Comparison of ENCODE assay signal across 8 mouse cellular contexts in genomic region chr5:150593756-150594648, GRCm38 (mm10). TPM values are rescaled to one million over a fixed set of nuclear protein-coding genes. Genes with fewer than 3 reads are reported as not detected.
A peak's percentile ranks its signal among the peaks of the same experiment; 100 is the strongest.
DNase-seq lines count a peak whose midpoint lies in the region; ATAC-seq and TF ChIP-seq lines count a peak whose summit lies in the region.

No protein-coding gene starts in this region.

- H3K9me3 ChIP-seq in CH12.LX (replicated peaks; ENCODE audit: low read length) = peaks cover 3% of the 10 kb centered on the region
- no peaks in the 10 kb centered on the region for H3K9me3 ChIP-seq in forebrain, embryonic 14.5 days (replicated peaks; ENCODE audit: control insufficient read depth, low read length)
- H3K9me3 ChIP-seq in lung, embryonic 15.5 days = no peaks in the 10 kb centered on the region

- peak; percentile 51 for DNase-seq in CH12.LX (ENCODE audit: extremely low read depth)
- DNase-seq in brain, embryonic 14.5 days (ENCODE audit: low read depth) = peak; percentile 52
- peak; percentile 49 for DNase-seq in forebrain, embryonic 14.5 days (ENCODE audit: low spot score)
- peak; percentile 16 for DNase-seq in heart, postnatal 25 days (ENCODE audit: low spot score)
- DNase-seq in layer of hippocampus, adult 2 months (ENCODE audit: low spot score in 2 of 2) = peak; percentile 62 to 66
- peak; percentile 44 for DNase-seq in ovary, adult 18-20 months (ENCODE audit: low spot score)
- DNase-seq in thymus, postnatal 0 days (ENCODE audit: low spot score) = peak; percentile 62

- intact Hi-C loops in heart, postnatal 25 days (cut with DNase I) = no loop called here

- TF ChIP-seq EP300 in CH12.LX (IDR thresholded peaks at IDR 0.05; ENCODE audit: low read length) = no peak

- H3K4me2 ChIP-seq in CH12.LX (ENCODE audit: insufficient read depth, low read depth, poor library complexity, severe bottlenecking) = peak overlapping the region; percentile 68
- peak overlapping the region; percentile 98 for H3K4me2 ChIP-seq in forebrain, embryonic 14.5 days (ENCODE audit: low read length)
- H3K4me2 ChIP-seq in lung, embryonic 15.5 days = peak overlapping the region; percentile 98

- H3K9ac ChIP-seq in CH12.LX (ENCODE audit: insufficient read depth, low read depth) = peak overlapping the region; percentile 85
- peak overlapping the region; percentile 72 for H3K9ac ChIP-seq in forebrain, embryonic 14.5 days (ENCODE audit: low read length)
- peak overlapping the region; percentile 69 for H3K9ac ChIP-seq in lung, embryonic 15.5 days

- peak overlapping the region; percentile 81 to 95 (median 87) for H3K4me3 ChIP-seq in CH12.LX (replicated peaks in 1 of 3; ENCODE audit: low read depth in 2 of 3, low read length in 2 of 3, poor library complexity in 1 of 3)
- H3K4me3 ChIP-seq in forebrain, embryonic 14.5 days (ENCODE audit: low read depth, low read length) = peak overlapping the region; percentile 73
- H3K4me3 ChIP-seq in layer of hippocampus, adult 2 months = peak overlapping the region; percentile 83
- H3K4me3 ChIP-seq in lung, embryonic 15.5 days = peak overlapping the region; percentile 91

- under 1% methylated on average over 94 of the region's 102 CpGs for whole genome bisulfite sequencing in forebrain, embryonic 14.5 days
- under 1% methylated on average over 88 of the region's 102 CpGs for WGBS in lung, embryonic 15.5 days

- peak overlapping the region; percentile 92 for H3K27ac ChIP-seq in CH12.LX (ENCODE audit: insufficient read depth, low read depth)
- H3K27ac ChIP-seq in forebrain, embryonic 14.5 days (ENCODE audit: low read depth, low read length) = no peak overlapping the region
- H3K27ac ChIP-seq in layer of hippocampus, adult 2 months = peak overlapping the region; percentile 97
- H3K27ac ChIP-seq in lung, embryonic 15.5 days = no peak overlapping the region

- in situ Hi-C loops in CH12.LX (cut with MboI; ENCODE audit: low pct_ligation_motif_present, low pct_unique_long_range_greater_than_20kb, low sequenced_read_pairs) = no loop called here

- dilution Hi-C loops in CH12.LX (cut with MboI; ENCODE audit: extremely low pct_ligation_motif_present, extremely low pct_unique_long_range_greater_than_20kb, low sequenced_read_pairs) = no loop called here

- no peaks in the 10 kb centered on the region for H3K27me3 ChIP-seq in CH12.LX (replicated peaks)
- 0 out of 2 replicates have a peak, but pooled peaks cover 3% of the 10 kb centered on the region for H3K27me3 ChIP-seq in forebrain, embryonic 14.5 days (replicated peaks; ENCODE audit: control insufficient read depth, insufficient read depth, low read length)
- peaks cover 21% of the 10 kb centered on the region; the same call in 1 of the 2 replicates for H3K27me3 ChIP-seq in lung, embryonic 15.5 days

- H3K36me3 ChIP-seq in CH12.LX (replicated peaks in 1 of 2; ENCODE audit: control insufficient read depth in 1 of 2, insufficient read depth in 1 of 2, low read length in 1 of 2) = peaks cover 0 to 20% of the 10 kb centered on the region in 2 experiments
- H3K36me3 ChIP-seq in forebrain, embryonic 14.5 days (ENCODE audit: control insufficient read depth, insufficient read depth, low read length) = no peaks in the 10 kb centered on the region
- no peaks in the 10 kb centered on the region for H3K36me3 ChIP-seq in lung, embryonic 15.5 days

- no peak for TF ChIP-seq CTCF in CH12.LX (conservative IDR thresholded peaks at IDR 0.05 in 1 of 2, IDR thresholded peaks at IDR 0.05 in 1 of 2; ENCODE audit: low read depth in 2 of 2, low read length in 2 of 2)
- no peak for TF ChIP-seq CTCF in brain, embryonic 14.5 days (IDR thresholded peaks at IDR 0.05; ENCODE audit: borderline replicate concordance, extremely low read depth, insufficient read depth, insufficient read length)
- TF ChIP-seq CTCF in layer of hippocampus, adult 2 months (conservative IDR thresholded peaks at IDR 0.05) = no peak

- H3K4me1 ChIP-seq in CH12.LX (ENCODE audit: control insufficient read depth in 1 of 2, insufficient read depth in 2 of 2) = peaks cover 10 to 47% of the 10 kb centered on the region in 2 experiments
- H3K4me1 ChIP-seq in forebrain, embryonic 14.5 days (ENCODE audit: control insufficient read depth, insufficient read depth, low read length) = peaks cover 3% of the 10 kb centered on the region
- peaks cover 12% of the 10 kb centered on the region for H3K4me1 ChIP-seq in lung, embryonic 15.5 days

- no peak; the same call in 1 of the 2 replicates for TF ChIP-seq POLR2A in CH12.LX (IDR thresholded peaks at IDR 0.05; ENCODE audit: low read depth, low read length)
- no peak for TF ChIP-seq POLR2A in brain, embryonic 14.5 days (IDR thresholded peaks at IDR 0.05; ENCODE audit: borderline replicate concordance, extremely low read depth, insufficient read depth, insufficient read length, poor library complexity, severe bottlenecking)

- peak; percentile 84 for ATAC-seq in forebrain, embryonic 14.5 days
- ATAC-seq in lung, embryonic 15.5 days (ENCODE audit: borderline replicate concordance, extremely low read depth, low FRiP score, low TSS enrichment) = peak; percentile 77

- H3K79me2 ChIP-seq in CH12.LX (replicated peaks; ENCODE audit: control insufficient read depth, extremely low read depth, insufficient read depth, poor library complexity, severe bottlenecking) = peaks cover 15% of the 10 kb centered on the region

- no peak for TF ChIP-seq RAD21 in CH12.LX (IDR thresholded peaks at IDR 0.05; ENCODE audit: low read depth, low read length)

TF ChIP-seq in CH12.LX, 34 proteins besides CTCF, POLR2A, EP300 and RAD21 (continues in another document):
- TF ChIP-seq ZNF384 (IDR thresholded peaks at IDR 0.05; ENCODE audit: low read depth, low read length) = no peak
- no peak for TF ChIP-seq KAT2A (IDR thresholded peaks at IDR 0.05; ENCODE audit: insufficient replicate concordance, low read length)
- TF ChIP-seq RCOR1 (conservative IDR thresholded peaks at IDR 0.05; ENCODE audit: low read depth, low read length) = no peak
- peak; percentile 71 for TF ChIP-seq SIN3A (IDR thresholded peaks at IDR 0.05; ENCODE audit: low read length)
- no peak for TF ChIP-seq MEF2A (IDR thresholded peaks at IDR 0.05; ENCODE audit: borderline replicate concordance, low read depth, low read length)
- 0 out of 2 replicates have a peak, but pooled peaks have one; percentile 23 for TF ChIP-seq TCF12 (IDR thresholded peaks at IDR 0.05; ENCODE audit: low read depth, low read length)
- no peak for TF ChIP-seq POLR2AphosphoS2 (IDR thresholded peaks at IDR 0.05; ENCODE audit: low read depth, low read length)
- no peak for TF ChIP-seq E2F4 (IDR thresholded peaks at IDR 0.05; ENCODE audit: insufficient replicate concordance, low read depth, low read length)
- TF ChIP-seq IRF4 (IDR thresholded peaks at IDR 0.05; ENCODE audit: low read depth, low read length) = no peak
- peak; percentile 68; the same call in 1 of the 2 replicates for TF ChIP-seq MXI1 (IDR thresholded peaks at IDR 0.05; ENCODE audit: low read depth, low read length)
- no peak; the same call in 1 of the 2 replicates for TF ChIP-seq UBTF (IDR thresholded peaks at IDR 0.05; ENCODE audit: low read depth, low read length)
- TF ChIP-seq JUND (conservative IDR thresholded peaks at IDR 0.05; ENCODE audit: low read depth, low read length) = no peak
- TF ChIP-seq PAX5 (IDR thresholded peaks at IDR 0.05; ENCODE audit: low read length) = no peak
- no peak for TF ChIP-seq SMC3 (IDR thresholded peaks at IDR 0.05; ENCODE audit: low read depth, low read length)
- no peak for TF ChIP-seq ZKSCAN1 (IDR thresholded peaks at IDR 0.05; ENCODE audit: borderline replicate concordance, low read depth, low read length)
- peak; percentile 59; the same call in 1 of the 2 replicates for TF ChIP-seq MAX (IDR thresholded peaks at IDR 0.05; ENCODE audit: low read length)
- peak; percentile 40; the same call in 1 of the 2 replicates for TF ChIP-seq NRF1 (IDR thresholded peaks at IDR 0.05; ENCODE audit: low read depth, low read length)
- no peak for TF ChIP-seq ZC3H11A (IDR thresholded peaks at IDR 0.05; ENCODE audit: low read depth, low read length)
- no peak; the same call in 1 of the 2 replicates for TF ChIP-seq CHD1 (IDR thresholded peaks at IDR 0.05; ENCODE audit: low read depth, low read length)
- TF ChIP-seq GABPA (IDR thresholded peaks at IDR 0.05; ENCODE audit: insufficient replicate concordance, low read depth, low read length) = no peak
- TF ChIP-seq MYC (IDR thresholded peaks at IDR 0.05; ENCODE audit: low read depth, low read length) = no peak
- 0 out of 2 replicates have a peak, but pooled peaks have one; percentile 24 for TF ChIP-seq NELFE (IDR thresholded peaks at IDR 0.05; ENCODE audit: low read depth, low read length)
- TF ChIP-seq JUN (IDR thresholded peaks at IDR 0.05; ENCODE audit: insufficient read depth, low read depth, low read length) = no peak
- TF ChIP-seq TBP (conservative IDR thresholded peaks at IDR 0.05; ENCODE audit: low read depth, low read length) = 0 out of 2 replicates have a peak, but pooled peaks have one; percentile 46
- 0 out of 2 replicates have a peak, but pooled peaks have one; percentile 13 for TF ChIP-seq ELF1 (IDR thresholded peaks at IDR 0.05; ENCODE audit: low read depth, low read length)
- TF ChIP-seq MAFK (IDR thresholded peaks at IDR 0.05; ENCODE audit: insufficient replicate concordance, low read length) = no peak
- TF ChIP-seq BHLHE40 (IDR thresholded peaks at IDR 0.05; ENCODE audit: low read depth, low read length) = no peak; the same call in 1 of the 2 replicates
- TF ChIP-seq CHD2 (IDR thresholded peaks at IDR 0.05; ENCODE audit: low read length) = no peak
- no peak for TF ChIP-seq ZMIZ1 (IDR thresholded peaks at IDR 0.05; ENCODE audit: low read depth, low read length)
- TF ChIP-seq HCFC1 (IDR thresholded peaks at IDR 0.05; ENCODE audit: low read depth, low read length) = no peak
- TF ChIP-seq MAZ (IDR thresholded peaks at IDR 0.05; ENCODE audit: low read depth, low read length) = peak; percentile 76
- no peak for TF ChIP-seq ETS1 (conservative IDR thresholded peaks at IDR 0.05; ENCODE audit: low read depth, low read length)
- no peak for TF ChIP-seq USF2 (conservative IDR thresholded peaks at IDR 0.05; ENCODE audit: low read depth, low read length)

RNA-seq across cellular contexts. Expression of gene N4bp2l1, which starts 3.0 kb away (rescaled TPM):
- total RNA-seq in CH12.LX (2012; rRNA removed) = 6.5 and 10.2 TPM in 2 replicates
- total RNA-seq in CH12.LX (2014; rRNA removed) = 8.9 and 9.5 TPM in 2 replicates
- polyA plus RNA-seq in CH12.LX (2012; ENCODE audit: insufficient read length, low read depth) = 16.4 and 18.6 TPM in 2 replicates
- 13.1 and 15.9 TPM in 2 replicates for polyA plus RNA-seq in brain, embryonic 14.5 days (2012; rRNA removed)
- polyA plus RNA-seq in forebrain, embryonic 14.5 days (2014; fragmentation: Nextera tagmentation; extraction: Ambion mirVana) = 7.4 and 10.1 TPM in 2 replicates
- 1 to 10 TPM; 3.1 TPM for total RNA-seq in heart, postnatal 25 days (2021)
- total RNA-seq in layer of hippocampus, adult 2 months (2021) = 10 to 100 TPM; 55.5 to 57.0 TPM
- polyA plus RNA-seq in lung, embryonic 15.5 days (2015; fragmentation: Nextera tagmentation; extraction: Ambion mirVana) = 4.7 and 5.8 TPM in 2 replicates
- polyA plus RNA-seq in thymus, postnatal 0 days (2015; fragmentation: Nextera tagmentation; extraction: Ambion mirVana) = 47.7 and 48.6 TPM in 2 replicates

Comparison
In these comparisons a context has a peak if more than half of its experiments do, and no peak if none do; other contexts are left out.
1. H3K27ac ChIP-seq: peak in CH12.LX (single experiment) and layer of hippocampus, adult 2 months (single experiment); none in forebrain, embryonic 14.5 days (single experiment) and lung, embryonic 15.5 days (single experiment).
2. Peak in every context shown above with its lines, with median percentiles within 50 percentile points of each other: DNase-seq, H3K4me2 ChIP-seq, H3K4me3 ChIP-seq and H3K9ac ChIP-seq.